In the genomic region with DNA sequence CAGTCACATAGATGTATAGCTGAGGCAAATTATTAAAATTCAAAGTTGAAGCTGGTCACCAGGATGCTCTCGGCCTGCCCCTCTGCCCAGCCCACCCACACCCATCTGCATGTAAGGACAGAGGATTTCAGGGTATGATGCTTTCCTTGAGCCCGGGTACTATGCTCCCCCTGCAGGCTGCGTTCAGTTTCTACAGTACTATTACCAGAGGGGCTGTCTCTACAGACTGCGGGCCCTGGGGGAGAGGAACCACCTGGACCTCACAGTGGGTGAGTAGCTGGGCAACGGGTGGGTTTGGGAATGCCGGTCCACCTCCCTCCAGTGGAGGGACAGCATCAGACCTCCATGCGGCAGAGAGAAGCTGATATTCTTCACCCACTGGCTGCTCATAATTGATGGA, we compare ENCODE assay signal across 8 mouse cellular contexts. TPM values are rescaled to one million over a fixed set of nuclear protein-coding genes. Genes with fewer than 3 reads are reported as not detected.
DNase-seq lines count a peak whose midpoint lies in the region; ATAC-seq and TF ChIP-seq lines count a peak whose summit lies in the region.

No protein-coding gene starts in this region.

- H3K9ac ChIP-seq in heart, embryonic 12.5 days, result no peak overlapping the region

- H3K27me3 ChIP-seq in heart, embryonic 12.5 days (replicated peaks), result no peaks in the 10 kb centered on the region
- no peaks in the 10 kb centered on the region for H3K27me3 ChIP-seq in spleen, adult 2 months (ENCODE audit: control insufficient read depth, insufficient read depth, low read length)

- H3K27ac ChIP-seq in heart, embryonic 12.5 days (ENCODE audit: poor library complexity, severe bottlenecking), result no peak overlapping the region
- H3K27ac ChIP-seq in spleen, adult 2 months (ENCODE audit: insufficient read depth, low read length), result no peak overlapping the region

- no peaks in the 10 kb centered on the region for H3K9me3 ChIP-seq in heart, embryonic 12.5 days (replicated peaks)

- H3K4me3 ChIP-seq in heart, embryonic 12.5 days, result no peak overlapping the region
- H3K4me3 ChIP-seq in spleen, adult 2 months (ENCODE audit: extremely low read depth, insufficient read depth, insufficient read length), result no peak overlapping the region

- H3K4me1 ChIP-seq in heart, embryonic 12.5 days (replicated peaks), result 0 out of 2 replicates have a peak, but pooled peaks cover 6% of the 10 kb centered on the region
- no peaks in the 10 kb centered on the region for H3K4me1 ChIP-seq in spleen, adult 2 months (ENCODE audit: control insufficient read depth, insufficient read depth, insufficient read length)

- peak; percentile 22; the same call in 1 of the 2 replicates for TF ChIP-seq CTCF in spleen, adult 2 months (IDR thresholded peaks at IDR 0.05; ENCODE audit: extremely low read depth, insufficient read depth, insufficient read length, insufficient replicate concordance)

- no peak overlapping the region for H3K4me2 ChIP-seq in heart, embryonic 12.5 days

- no peak for TF ChIP-seq POLR2A in spleen, adult 2 months (IDR thresholded peaks at IDR 0.05; ENCODE audit: low read depth, low read length)

- DNase-seq in heart, postnatal 4 days, result peak; percentile 68
- no peak for DNase-seq in spleen, adult 2 months (ENCODE audit: low read depth in 1 of 2, low spot score in 2 of 2)
- no peak for DNase-seq in spleen, adult 18-20 months
- DNase-seq in induced T-regulatory cell, adult 2 months (ENCODE audit: low read depth), result peak; percentile 47
- DNase-seq in thymus, adult 18-20 months, result peak; percentile 21 to 36
- no peak for DNase-seq in gastrocnemius, postnatal 10 days
- no peak for DNase-seq in layer of hippocampus, postnatal 36 days

- 42% methylated on average over 7 of the region's 7 CpGs for WGBS in heart, embryonic 12.5 days
- 61% methylated on average over 7 of the region's 7 CpGs for WGBS in spleen, adult 2 months

- H3K36me3 ChIP-seq in heart, embryonic 12.5 days, result peaks cover 12% of the 10 kb centered on the region; the same call in 1 of the 2 replicates
- peaks cover 22% of the 10 kb centered on the region for H3K36me3 ChIP-seq in spleen, adult 2 months (ENCODE audit: control insufficient read depth, insufficient read depth, low read length)

- no peak for ATAC-seq in heart, embryonic 12.5 days (ENCODE audit: insufficient number of reproducible peaks, low FRiP score)

RNA-seq across cellular contexts. Expression of a gene that starts 17.6 kb away (rescaled TPM):
- under 1 TPM; 0.36 to 0.71 TPM for total RNA-seq in heart, postnatal 4 days (2021)
- polyA plus RNA-seq in heart, embryonic 12.5 days (2016; fragmentation: Nextera tagmentation; extraction: Ambion mirVana), result 1.0 and 1.3 TPM in 2 replicates
- polyA plus RNA-seq in spleen, adult 2 months (2012; rRNA removed), result 70.7 and 72.5 TPM in 2 replicates
- total RNA-seq in gastrocnemius, postnatal 10 days (2021), result 1 to 10 TPM in 1 of 2 experiments, under 1 TPM in 1; 0.68 to 1.4 TPM
- 10 to 100 TPM; 43.0 to 48.0 TPM for total RNA-seq in layer of hippocampus, postnatal 36 days (2021)

RNA-seq across cellular contexts. Expression of a gene that starts 27.1 kb away (rescaled TPM):
- 10 to 100 TPM; 22.2 to 23.0 TPM for total RNA-seq in heart, postnatal 4 days (2021)
- 7.4 and 8.1 TPM in 2 replicates for polyA plus RNA-seq in heart, embryonic 12.5 days (2016; fragmentation: Nextera tagmentation; extraction: Ambion mirVana)
- 20.5 and 23.2 TPM in 2 replicates for polyA plus RNA-seq in spleen, adult 2 months (2012; rRNA removed)
- total RNA-seq in gastrocnemius, postnatal 10 days (2021), result 10 to 100 TPM; 11.0 to 17.1 TPM
- 10 to 100 TPM; 31.4 to 36.2 TPM for total RNA-seq in layer of hippocampus, postnatal 36 days (2021)

RNA-seq across cellular contexts. Expression of a gene that starts 46.7 kb away (rescaled TPM):
- 10 to 100 TPM; 12.1 to 12.7 TPM for total RNA-seq in heart, postnatal 4 days (2021)
- polyA plus RNA-seq in heart, embryonic 12.5 days (2016; fragmentation: Nextera tagmentation; extraction: Ambion mirVana), result 12.9 and 13.0 TPM in 2 replicates
- polyA plus RNA-seq in spleen, adult 2 months (2012; rRNA removed), result 5.8 and 7.6 TPM in 2 replicates
- total RNA-seq in gastrocnemius, postnatal 10 days (2021), result 10 to 100 TPM; 16.3 to 16.9 TPM
- total RNA-seq in layer of hippocampus, postnatal 36 days (2021), result 10 to 100 TPM; 16.3 to 19.9 TPM

RNA-seq across cellular contexts. Expression of a gene that starts 54.3 kb away (rescaled TPM):
- total RNA-seq in heart, postnatal 4 days (2021), result 10 to 100 TPM; 22.8 to 24.8 TPM
- polyA plus RNA-seq in heart, embryonic 12.5 days (2016; fragmentation: Nextera tagmentation; extraction: Ambion mirVana), result 58.5 and 58.6 TPM in 2 replicates
- polyA plus RNA-seq in spleen, adult 2 months (2012; rRNA removed), result 13.3 and 19.5 TPM in 2 replicates
- total RNA-seq in gastrocnemius, postnatal 10 days (2021), result 10 to 100 TPM; 19.6 to 20.0 TPM
- 10 to 100 TPM; 28.2 to 30.8 TPM for total RNA-seq in layer of hippocampus, postnatal 36 days (2021)

Comparison
In these comparisons a context has a peak if more than half of its experiments do, and no peak if none do; other contexts are left out.
1. DNase-seq: peak in heart, postnatal 4 days (single experiment), induced T-regulatory cell, adult 2 months (single experiment) and thymus, adult 18-20 months (2 of 2); none in spleen, adult 2 months (0 of 2), spleen, adult 18-20 months (0 of 2), gastrocnemius, postnatal 10 days (single experiment) and layer of hippocampus, postnatal 36 days (0 of 2).
2. RNA of a gene that starts 17.6 kb away (total RNA-seq): 43.0 to 48.0 TPM in layer of hippocampus, postnatal 36 days; 0.68 to 1.4 TPM in gastrocnemius, postnatal 10 days and 0.36 to 0.71 TPM in heart, postnatal 4 days; every median in the first group is over 10 times any median in the second.